Mouse (Mus musculus): ENCODE measurements at regions not wholly inside any gene's neighbourhood (a gene's known extent, or its start where the extent isn't known, plus 50 kb on each side); places are given as distances from the start of the nearest gene placed in this dataset.
"Not testable (repeated sequence)": the region's sequence is repeated elsewhere in the genome, so short reads cannot be mapped to it uniquely, and the experiment has no call there.

DNA sequence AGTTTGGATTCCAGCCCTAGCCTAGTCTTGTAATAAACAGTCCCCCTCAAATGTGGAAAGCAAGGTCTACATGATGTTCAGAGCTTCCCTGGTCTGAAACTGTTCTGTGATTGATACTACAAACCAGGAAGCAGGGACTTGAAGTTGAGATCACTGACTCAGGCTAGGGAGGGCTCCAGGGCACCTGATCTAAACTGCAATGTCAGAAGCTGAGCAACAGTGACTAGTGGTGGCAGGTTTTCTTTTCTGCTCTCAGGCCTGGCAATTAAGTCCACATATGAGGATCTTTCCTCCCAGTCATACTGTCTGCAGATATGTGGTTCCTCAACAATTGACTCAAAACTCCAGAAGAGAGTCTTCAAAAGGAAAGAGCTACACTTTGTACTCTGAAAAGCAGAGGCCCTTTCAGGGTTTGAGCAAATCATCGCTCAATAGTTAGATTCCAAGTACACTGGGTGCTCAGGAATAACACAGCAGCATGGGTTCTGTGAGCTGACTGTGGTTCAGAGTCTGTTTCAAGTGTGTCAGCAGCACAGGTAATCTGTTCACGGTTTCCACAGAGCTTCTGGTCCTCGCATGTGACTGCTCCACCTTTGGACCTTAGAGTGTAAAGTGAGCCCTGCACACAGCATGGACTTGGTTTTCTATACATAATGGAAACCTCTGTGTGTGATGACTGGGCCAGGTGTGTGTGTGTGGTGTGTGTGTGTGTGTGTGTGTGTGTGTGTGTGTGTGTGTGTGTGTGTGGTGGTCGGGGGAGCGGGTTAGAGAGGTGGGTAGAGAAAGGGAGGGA is 165.2 kb downstream of the Tcp10c start:
- H3K9me3 ChIP-seq (replicated peaks; ENCODE audit: control insufficient read depth, low read length); H3K27ac ChIP-seq (ENCODE audit: low read depth); H3K4me1 ChIP-seq (ENCODE audit: control insufficient read depth, insufficient read depth); H3K4me2 ChIP-seq (ENCODE audit: low read depth, low read length); ATAC-seq (ENCODE audit: insufficient read depth, low read depth); H3K4me3 ChIP-seq (ENCODE audit: low read depth, low read length); H3K9ac ChIP-seq (replicated peaks; ENCODE audit: low read depth, low read length); H3K36me3 ChIP-seq (replicated peaks; ENCODE audit: control insufficient read depth, insufficient read depth, low read length); DNase-seq (ENCODE audit: low spot score); H3K27me3 ChIP-seq (ENCODE audit: control insufficient read depth, insufficient read depth, low read length): not testable (repeated sequence)
- WGBS: 75% methylated on average over 3 of the region's 5 CpGs

DNA sequence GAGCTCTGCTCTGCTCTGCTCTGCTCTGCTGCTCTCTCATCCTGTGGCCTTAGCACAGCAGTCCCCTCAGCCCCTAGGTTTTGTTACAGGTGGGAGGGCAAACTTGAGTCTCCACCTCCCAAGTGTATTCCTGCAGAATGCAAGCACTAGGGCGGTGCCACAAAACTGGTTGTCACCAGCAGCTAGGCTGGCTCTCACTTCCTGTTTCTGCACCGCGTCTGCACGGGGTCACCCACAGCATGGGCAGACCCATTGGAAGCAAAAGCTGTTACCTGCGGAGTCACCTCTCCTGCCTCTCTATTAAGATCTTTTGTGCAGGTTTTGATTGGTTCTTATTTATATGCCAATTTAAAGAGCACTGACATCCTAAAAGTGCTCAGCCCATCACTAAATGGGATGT is 178.2 kb downstream of the Tcp10c start:
- H3K4me2 ChIP-seq (ENCODE audit: low read depth, low read length); H3K4me1 ChIP-seq (ENCODE audit: control insufficient read depth, insufficient read depth); H3K27me3 ChIP-seq (ENCODE audit: control insufficient read depth, insufficient read depth, low read length); H3K4me3 ChIP-seq (ENCODE audit: low read depth, low read length); ATAC-seq (ENCODE audit: insufficient read depth, low read depth); H3K27ac ChIP-seq (ENCODE audit: low read depth); H3K9ac ChIP-seq (replicated peaks; ENCODE audit: low read depth, low read length); H3K36me3 ChIP-seq (replicated peaks; ENCODE audit: control insufficient read depth, insufficient read depth, low read length); H3K9me3 ChIP-seq (replicated peaks; ENCODE audit: control insufficient read depth, low read length); DNase-seq (ENCODE audit: low spot score): not testable (repeated sequence)
- 62% methylated on average over 5 of the region's 5 CpGs for WGBS

- ATAC-seq (ENCODE audit: insufficient read depth, low read depth) (no peak), DNase-seq (ENCODE audit: low spot score) (no peak)
- H3K9me3 ChIP-seq (replicated peaks; ENCODE audit: control insufficient read depth, low read length): peaks cover 47% of the 10 kb centered on the region
- H3K36me3 ChIP-seq (replicated peaks; ENCODE audit: control insufficient read depth, insufficient read depth, low read length): no peaks in the 10 kb centered on the region
- no peak overlapping the region for H3K27ac ChIP-seq (ENCODE audit: low read depth)
- H3K9ac ChIP-seq (replicated peaks; ENCODE audit: low read depth, low read length): no peak overlapping the region
- no peak for TF ChIP-seq EP300 (IDR thresholded peaks at IDR 0.05; ENCODE audit: low read depth)
- no peak for TF ChIP-seq CTCF (IDR thresholded peaks at IDR 0.05; ENCODE audit: low read depth)
- 70% methylated on average over 7 of the region's 7 CpGs for WGBS
- H3K27me3 ChIP-seq (ENCODE audit: control insufficient read depth, insufficient read depth, low read length): no peaks in the 10 kb centered on the region
- no peak overlapping the region for H3K4me3 ChIP-seq (ENCODE audit: low read depth, low read length)
- H3K4me2 ChIP-seq (ENCODE audit: low read depth, low read length): no peak overlapping the region
- no peaks in the 10 kb centered on the region for H3K4me1 ChIP-seq (ENCODE audit: control insufficient read depth, insufficient read depth)
Measured at GRCm38 (mm10) chr17:13540446-13541241, 186.3 kb downstream of the Tcp10c start.

DNA sequence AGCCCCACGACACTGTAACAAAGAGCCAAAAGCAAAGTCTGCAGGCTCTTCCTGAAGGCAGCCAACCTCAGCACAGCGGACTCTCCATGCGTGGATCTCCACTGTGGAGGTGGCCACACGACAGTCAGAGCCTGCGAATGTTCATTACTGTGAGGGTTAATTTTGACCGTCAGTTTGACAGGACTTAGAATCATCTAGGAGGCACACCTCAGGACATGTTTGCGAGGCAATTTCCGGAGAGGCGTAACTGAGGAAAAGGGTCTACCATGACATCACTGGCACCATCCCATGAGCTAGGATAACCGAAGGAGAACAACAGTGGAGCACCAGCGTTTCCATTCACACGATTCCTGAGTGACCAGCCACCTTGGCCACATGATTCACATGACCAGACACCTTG is 186.9 kb downstream of the Tcp10c start:
- H3K9ac ChIP-seq (replicated peaks; ENCODE audit: low read depth, low read length): no peak overlapping the region
- DNase-seq (ENCODE audit: low spot score) (no peak), ATAC-seq (ENCODE audit: insufficient read depth, low read depth) (peak; percentile 2; the same call in 1 of the 2 replicates)

GRCm38 (mm10) chr17:13542261-13542660 is 187.9 kb downstream of the Tcp10c start:
- no peaks in the 10 kb centered on the region for H3K36me3 ChIP-seq (replicated peaks; ENCODE audit: control insufficient read depth, insufficient read depth, low read length)
- no peak overlapping the region for H3K4me2 ChIP-seq (ENCODE audit: low read depth, low read length)
- no peaks in the 10 kb centered on the region for H3K27me3 ChIP-seq (ENCODE audit: control insufficient read depth, insufficient read depth, low read length)
- H3K27ac ChIP-seq (ENCODE audit: low read depth): no peak overlapping the region
- H3K4me3 ChIP-seq (ENCODE audit: low read depth, low read length): no peak overlapping the region
- H3K9ac ChIP-seq (replicated peaks; ENCODE audit: low read depth, low read length): no peak overlapping the region
- peaks cover 58% of the 10 kb centered on the region for H3K9me3 ChIP-seq (replicated peaks; ENCODE audit: control insufficient read depth, low read length)
- DNase-seq (ENCODE audit: low spot score) (no peak), ATAC-seq (ENCODE audit: insufficient read depth, low read depth) (no peak)
- no peak for TF ChIP-seq CTCF (IDR thresholded peaks at IDR 0.05; ENCODE audit: low read depth)
- TF ChIP-seq EP300 (IDR thresholded peaks at IDR 0.05; ENCODE audit: low read depth): no peak
- H3K4me1 ChIP-seq (ENCODE audit: control insufficient read depth, insufficient read depth): no peaks in the 10 kb centered on the region

More for the DNA sequence above, 186.9 kb downstream of the Tcp10c start:
- Histone ChIP-seq H3K4me1 (ENCODE audit: control insufficient read depth, insufficient read depth) (no peaks in the 10 kb centered on the region), H3K4me3 (ENCODE audit: low read depth, low read length) (no peak overlapping the region), H3K9me3 (replicated peaks; ENCODE audit: control insufficient read depth, low read length) (peaks cover 48% of the 10 kb centered on the region), H3K36me3 (replicated peaks; ENCODE audit: control insufficient read depth, insufficient read depth, low read length) (no peaks in the 10 kb centered on the region), H3K4me2 (ENCODE audit: low read depth, low read length) (no peak overlapping the region), H3K27me3 (ENCODE audit: control insufficient read depth, insufficient read depth, low read length) (no peaks in the 10 kb centered on the region), H3K27ac (ENCODE audit: low read depth) (no peak overlapping the region)
- TF ChIP-seq EP300 (IDR thresholded peaks at IDR 0.05; ENCODE audit: low read depth) (no peak), CTCF (IDR thresholded peaks at IDR 0.05; ENCODE audit: low read depth) (no peak)
- 60% methylated on average over 12 of the region's 12 CpGs for WGBS
